ENCODE assay signal across 9 mouse cellular contexts in genomic region chr11:95808448-95809011, GRCm38 (mm10). TPM values are rescaled to one million over a fixed set of nuclear protein-coding genes. Genes with fewer than 3 reads are reported as not detected.
A peak's percentile ranks its signal among the peaks of the same experiment; 100 is the strongest.
DNase-seq lines count a peak whose midpoint lies in the region; ATAC-seq lines count a peak whose summit lies in the region.
"Had no signal": no experiment of that assay in that cellular context is flagged by ENCODE, and none has a peak within 500 bp of the region (broad histone marks: within the 10 kb centered on the region; RNA-seq: fewer than 3 reads in every experiment).

No protein-coding gene starts in this region.

- intact Hi-C loops in heart, postnatal 36 days (cut with DNase I) = no loop called here
- intact Hi-C loops in gastrocnemius, postnatal 14 days (cut with DNase I; ENCODE audit: low total_unique reads) = no loop called here

- DNase-seq in heart, adult 11 months = peak; percentile 98
- DNase-seq in heart, postnatal 36 days = no peak
- peak; percentile 14 for DNase-seq in 3T3-L1 (ENCODE audit: low read depth, low spot score)
- DNase-seq in gastrocnemius, postnatal 14 days = peak; percentile 59
- no peak for DNase-seq in thymus, postnatal 36 days
- DNase-seq in frontal cortex, postnatal 25 days (ENCODE audit: low spot score in 2 of 2) = no peak
- no peak for DNase-seq in urinary bladder, postnatal 10 days (ENCODE audit: low spot score)
- DNase-seq: kidney, postnatal 36 days had no signal

- peak; percentile 74 for ATAC-seq in megakaryocyte progenitor cell, adult 5-6 weeks (replicated peaks; ENCODE audit: poor library complexity)

RNA-seq across cellular contexts. Expression of gene Phospho1, which starts 15.8 kb away (rescaled TPM):
- 100 to 1,000 TPM; 174 to 180 TPM for total RNA-seq in heart, postnatal 36 days (2021)
- total RNA-seq in gastrocnemius, postnatal 14 days (2021) = 100 to 1,000 TPM; 148 to 155 TPM
- total RNA-seq in megakaryocyte progenitor cell, adult 5-6 weeks (2015) = 0.47 and 1.3 TPM in 2 replicates
- total RNA-seq in megakaryocyte progenitor cell, adult 5-6 weeks (2017) = 0.62 TPM in 1 of 2 replicates, not detected in the other

RNA-seq across cellular contexts. Expression of gene Gngt2, which starts 28.5 kb away (rescaled TPM):
- 10 to 100 TPM; 15.3 to 23.5 TPM for total RNA-seq in heart, postnatal 36 days (2021)
- 1 to 10 TPM; 7.1 to 8.1 TPM for total RNA-seq in gastrocnemius, postnatal 14 days (2021)
- total RNA-seq in megakaryocyte progenitor cell, adult 5-6 weeks (2015) = 4.3 and 9.3 TPM in 2 replicates
- 4.0 TPM in 2 replicates for total RNA-seq in megakaryocyte progenitor cell, adult 5-6 weeks (2017)

RNA-seq across cellular contexts. Expression of gene Abi3, which starts 33.7 kb away (rescaled TPM):
- 10 to 100 TPM in 1 of 2 experiments, 1 to 10 TPM in 1; 9.3 to 13.7 TPM for total RNA-seq in heart, postnatal 36 days (2021)
- 1 to 10 TPM; 3.3 to 4.9 TPM for total RNA-seq in gastrocnemius, postnatal 14 days (2021)
- 1.5 and 5.0 TPM in 2 replicates for total RNA-seq in megakaryocyte progenitor cell, adult 5-6 weeks (2015)
- 1.8 and 3.0 TPM in 2 replicates for total RNA-seq in megakaryocyte progenitor cell, adult 5-6 weeks (2017)

Comparison
In these comparisons a context has a peak if more than half of its experiments do, and no peak if none do; other contexts are left out.
1. DNase-seq: peak in heart, adult 11 months (single experiment), 3T3-L1 (single experiment) and gastrocnemius, postnatal 14 days (single experiment); none in heart, postnatal 36 days (0 of 2), thymus, postnatal 36 days (0 of 2), frontal cortex, postnatal 25 days (0 of 2) and urinary bladder, postnatal 10 days (single experiment).
2. RNA of gene Phospho1, which starts 15.8 kb away (total RNA-seq): 174 to 180 TPM in heart, postnatal 36 days and 148 to 155 TPM in gastrocnemius, postnatal 14 days; 0.47 to 1.3 TPM in megakaryocyte progenitor cell, adult 5-6 weeks; every median in the first group is over 10 times any median in the second.